Mouse (Mus musculus) CH12.LX (cell line): ENCODE measurements around the gene Mttp.

Experiments
- CTCF ChIP-seq, 2 experiments: IDR thresholded peaks in 1 of 2; conservative IDR thresholded peaks in 1 of 2; 2 replicates each; pipeline ENCODE4 v1.5.1; 2011 to 2012; ENCODE audit warnings: low read depth in 2 of 2, low read length in 2 of 2, improper control_type of control experiment in 1 of 2, inconsistent platforms in 1 of 2, mild to moderate bottlenecking in 1 of 2, moderate library complexity in 1 of 2
- EP300 ChIP-seq: IDR thresholded peaks from 2 replicates; pipeline ENCODE4 v1.6.1; 2011; ENCODE audit warnings: low read length, improper control_type of control experiment
- HCFC1 ChIP-seq: IDR thresholded peaks from 2 replicates; pipeline ENCODE4 v1.6.1; 2012; ENCODE audit warnings: low read depth, mild to moderate bottlenecking, inconsistent platforms, low read length, improper control_type of control experiment
- JUND ChIP-seq: conservative IDR thresholded peaks from 2 replicates; pipeline ENCODE4 v1.6.1; 2011; ENCODE audit warnings: low read depth, low read length, improper control_type of control experiment
- KAT2A ChIP-seq: IDR thresholded peaks from 2 replicates; pipeline ENCODE4 v1.6.1; 2012; ENCODE audit warnings: low read length, improper control_type of control experiment, inconsistent platforms; ENCODE audit not compliant: insufficient replicate concordance
- MAFK ChIP-seq: IDR thresholded peaks from 2 replicates; pipeline ENCODE4 v1.6.1; 2011; ENCODE audit warnings: low read length, improper control_type of control experiment; ENCODE audit not compliant: insufficient replicate concordance
- NRF1 ChIP-seq: IDR thresholded peaks from 2 replicates; pipeline ENCODE4 v1.6.1; 2014; ENCODE audit warnings: low read depth, mild to moderate bottlenecking, inconsistent platforms, low read length, improper control_type of control experiment, moderate library complexity
- POLR2A ChIP-seq: IDR thresholded peaks from 2 replicates; pipeline ENCODE4 v1.6.1; 2011; ENCODE audit warnings: low read depth, mild to moderate bottlenecking, improper control_type of control experiment, low read length
- RAD21 ChIP-seq: IDR thresholded peaks from 2 replicates; pipeline ENCODE4 v1.6.1; 2011; ENCODE audit warnings: low read depth, mild to moderate bottlenecking, low read length, improper control_type of control experiment, moderate library complexity
- UBTF ChIP-seq: IDR thresholded peaks from 2 replicates; pipeline ENCODE4 v1.6.1; 2012; ENCODE audit warnings: low read depth, mild to moderate bottlenecking, inconsistent platforms, low read length, improper control_type of control experiment, moderate library complexity

DNA sequence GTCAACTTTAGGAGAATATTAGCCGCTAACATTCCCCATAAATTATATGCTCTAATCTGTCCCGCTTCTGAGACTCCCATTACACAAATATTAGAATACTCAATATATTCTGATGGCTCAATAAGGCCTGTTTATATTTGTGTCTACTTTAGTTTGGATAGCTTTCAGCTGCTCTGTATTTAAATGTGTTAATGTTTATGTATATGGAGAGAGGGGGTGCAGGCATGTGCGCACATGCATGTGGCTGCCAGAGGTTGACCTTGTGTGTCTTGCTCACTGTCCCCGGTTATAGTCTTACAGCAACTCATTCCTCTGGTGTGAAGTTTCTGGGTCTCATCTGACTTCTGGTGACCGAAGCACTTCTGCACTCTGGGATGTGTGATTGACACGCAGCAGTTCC, 30.8 kb upstream of the Mttp start:
- TF ChIP-seq JUND (no peak), POLR2A (no peak), RAD21 (no peak), EP300 (no peak), KAT2A (no peak), HCFC1 (no peak), CTCF (conservative IDR thresholded peaks at IDR 0.05 in 1 of 2, IDR thresholded peaks at IDR 0.05 in 1 of 2; ENCODE audit: low read depth in 2 of 2, low read length in 2 of 2) (no peak), UBTF (no peak), NRF1 (no peak), MAFK (no peak)
